Mouse (Mus musculus): ENCODE measurements at regions not wholly inside any gene's neighbourhood (a gene's known extent, or its start where the extent isn't known, plus 50 kb on each side); places are given as distances from the start of the nearest gene placed in this dataset.

DNA sequence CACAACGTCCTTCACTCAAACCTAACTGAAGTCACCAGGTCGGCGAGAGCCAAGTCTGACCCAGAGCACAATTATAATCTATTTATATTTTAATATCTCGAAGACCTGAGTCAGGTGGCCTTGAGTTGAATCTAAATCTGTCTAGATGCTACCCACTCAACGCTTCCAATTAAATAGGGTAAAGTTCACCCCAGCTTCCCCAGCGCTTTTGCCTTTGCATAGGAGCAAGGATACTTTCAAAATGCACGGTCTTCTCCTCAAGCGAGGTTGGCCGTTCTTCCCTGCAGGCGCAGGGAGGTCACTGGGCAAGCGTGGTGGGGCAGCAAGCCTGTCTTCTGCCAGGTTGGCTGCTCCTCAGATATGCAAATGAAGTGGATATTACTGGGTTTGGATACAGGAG, 194.6 kb upstream of the Prox1 start:
- Histone ChIP-seq H3K27me3 (ENCODE audit: control insufficient read depth, insufficient read depth, low read length) (no peaks in the 10 kb centered on the region), H3K27ac (ENCODE audit: insufficient read depth, low read depth, low read length) (no peak overlapping the region), H3K4me3 (ENCODE audit: low read depth, low read length) (no peak overlapping the region), H3K4me1 (ENCODE audit: control insufficient read depth, insufficient read depth, insufficient read length, low read length) (no peaks in the 10 kb centered on the region), H3K36me3 (ENCODE audit: control insufficient read depth, insufficient read depth, low read length) (no peaks in the 10 kb centered on the region)
- 84% methylated on average over 11 of the region's 11 CpGs for WGBS
- no peak for TF ChIP-seq CTCF (IDR thresholded peaks at IDR 0.05; ENCODE audit: extremely low read depth, insufficient read length, insufficient replicate concordance, low read depth, low read length)
- no peak for TF ChIP-seq POLR2A (IDR thresholded peaks at IDR 0.05; ENCODE audit: low read depth, low read length)

GRCm38 (mm10) chr1:190360661-190361060, 190.1 kb upstream of the Prox1 start:
- Histone ChIP-seq H3K4me3 (ENCODE audit: low read depth, low read length) (no peak overlapping the region), H3K36me3 (ENCODE audit: control insufficient read depth, insufficient read depth, low read length) (no peaks in the 10 kb centered on the region), H3K27ac (ENCODE audit: insufficient read depth, low read depth, low read length) (no peak overlapping the region), H3K27me3 (ENCODE audit: control insufficient read depth, insufficient read depth, low read length) (no peaks in the 10 kb centered on the region), H3K4me1 (ENCODE audit: control insufficient read depth, insufficient read depth, insufficient read length, low read length) (no peaks in the 10 kb centered on the region)
- no peak for TF ChIP-seq POLR2A (IDR thresholded peaks at IDR 0.05; ENCODE audit: low read depth, low read length)
- TF ChIP-seq CTCF (IDR thresholded peaks at IDR 0.05; ENCODE audit: extremely low read depth, insufficient read length, insufficient replicate concordance, low read depth, low read length): no peak
- 87% methylated on average over 5 of the region's 5 CpGs for WGBS

- Histone ChIP-seq H3K36me3 (ENCODE audit: control insufficient read depth, insufficient read depth, low read length) (no peaks in the 10 kb centered on the region), H3K4me1 (ENCODE audit: control insufficient read depth, insufficient read depth, insufficient read length, low read length) (no peaks in the 10 kb centered on the region), H3K27ac (ENCODE audit: insufficient read depth, low read depth, low read length) (no peak overlapping the region), H3K4me3 (ENCODE audit: low read depth, low read length) (no peak overlapping the region), H3K27me3 (ENCODE audit: control insufficient read depth, insufficient read depth, low read length) (no peaks in the 10 kb centered on the region)
- WGBS: 63% methylated on average over 5 of the region's 5 CpGs
- no peak for TF ChIP-seq CTCF (IDR thresholded peaks at IDR 0.05; ENCODE audit: extremely low read depth, insufficient read length, insufficient replicate concordance, low read depth, low read length)
- TF ChIP-seq POLR2A (IDR thresholded peaks at IDR 0.05; ENCODE audit: low read depth, low read length): no peak
Measured at GRCm38 (mm10) chr1:190357779-190358178, 187.3 kb upstream of the Prox1 start.

GRCm38 (mm10) chr1:190347610-190348009, 177.1 kb upstream of the Prox1 start:
- Histone ChIP-seq H3K4me3 (ENCODE audit: low read depth, low read length) (no peak overlapping the region), H3K4me1 (ENCODE audit: control insufficient read depth, insufficient read depth, insufficient read length, low read length) (no peaks in the 10 kb centered on the region), H3K27me3 (ENCODE audit: control insufficient read depth, insufficient read depth, low read length) (no peaks in the 10 kb centered on the region), H3K27ac (ENCODE audit: insufficient read depth, low read depth, low read length) (no peak overlapping the region), H3K36me3 (ENCODE audit: control insufficient read depth, insufficient read depth, low read length) (no peaks in the 10 kb centered on the region)
- WGBS: 82% methylated on average over 5 of the region's 5 CpGs
- TF ChIP-seq POLR2A (IDR thresholded peaks at IDR 0.05; ENCODE audit: low read depth, low read length) (no peak), CTCF (IDR thresholded peaks at IDR 0.05; ENCODE audit: extremely low read depth, insufficient read length, insufficient replicate concordance, low read depth, low read length) (no peak)

DNA sequence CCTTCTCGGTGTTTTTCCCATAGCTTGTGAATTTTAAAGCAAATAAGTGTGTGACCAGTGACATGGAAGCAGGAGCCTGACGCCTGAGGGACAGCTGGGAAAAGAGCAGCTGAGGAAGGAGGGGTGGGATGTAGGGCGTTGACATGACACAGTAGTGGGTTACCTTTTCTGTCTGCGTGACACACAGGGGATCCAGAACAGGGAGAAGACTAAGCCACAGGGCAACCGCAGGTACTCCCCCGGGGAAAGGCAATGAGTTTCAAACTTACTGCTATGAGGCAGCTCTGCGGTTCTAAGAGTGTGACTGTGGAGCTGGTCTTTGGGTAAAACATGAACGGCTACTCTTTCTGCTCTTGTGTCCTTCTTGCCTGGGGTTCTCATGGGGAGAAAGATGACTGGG, 170.2 kb upstream of the Prox1 start:
- Histone ChIP-seq H3K36me3 (ENCODE audit: control insufficient read depth, insufficient read depth, low read length) (no peaks in the 10 kb centered on the region), H3K27me3 (ENCODE audit: control insufficient read depth, insufficient read depth, low read length) (no peaks in the 10 kb centered on the region), H3K4me1 (ENCODE audit: control insufficient read depth, insufficient read depth, insufficient read length, low read length) (no peaks in the 10 kb centered on the region), H3K27ac (ENCODE audit: insufficient read depth, low read depth, low read length) (no peak overlapping the region), H3K4me3 (ENCODE audit: low read depth, low read length) (no peak overlapping the region)
- TF ChIP-seq CTCF (IDR thresholded peaks at IDR 0.05; ENCODE audit: extremely low read depth, insufficient read length, insufficient replicate concordance, low read depth, low read length): no peak
- TF ChIP-seq POLR2A (IDR thresholded peaks at IDR 0.05; ENCODE audit: low read depth, low read length): no peak
- 81% methylated on average over 8 of the region's 8 CpGs for WGBS

DNA sequence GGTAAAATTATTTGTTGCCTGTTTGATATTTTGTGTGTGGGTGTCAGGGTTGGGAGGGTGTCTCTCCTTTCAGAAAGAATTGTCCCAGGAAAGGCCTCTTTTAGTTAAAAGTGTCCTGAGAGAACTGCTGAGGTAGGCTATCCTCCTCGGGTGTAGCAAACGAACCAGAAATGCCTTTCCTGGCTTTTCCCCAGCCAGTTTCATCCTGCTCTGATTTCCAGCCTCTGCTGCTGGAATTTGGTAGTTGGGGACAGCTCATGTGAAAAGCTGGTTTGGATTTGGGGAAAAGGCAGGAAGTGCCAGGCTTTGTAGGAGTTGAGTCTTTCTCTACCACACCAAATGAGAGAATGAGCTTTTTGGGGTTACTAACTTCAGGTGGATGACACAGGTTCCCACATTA, 164.0 kb upstream of the Prox1 start:
- H3K4me3 ChIP-seq (ENCODE audit: low read depth, low read length): no peak overlapping the region
- H3K27ac ChIP-seq (ENCODE audit: insufficient read depth, low read depth, low read length): no peak overlapping the region
- H3K4me1 ChIP-seq (ENCODE audit: control insufficient read depth, insufficient read depth, insufficient read length, low read length): no peaks in the 10 kb centered on the region
- 55% methylated on average over 2 of the region's 2 CpGs for WGBS
- TF ChIP-seq POLR2A (IDR thresholded peaks at IDR 0.05; ENCODE audit: low read depth, low read length): no peak
- TF ChIP-seq CTCF (IDR thresholded peaks at IDR 0.05; ENCODE audit: extremely low read depth, insufficient read length, insufficient replicate concordance, low read depth, low read length): no peak
- H3K36me3 ChIP-seq (ENCODE audit: control insufficient read depth, insufficient read depth, low read length): no peaks in the 10 kb centered on the region
- H3K27me3 ChIP-seq (ENCODE audit: control insufficient read depth, insufficient read depth, low read length): no peaks in the 10 kb centered on the region

DNA sequence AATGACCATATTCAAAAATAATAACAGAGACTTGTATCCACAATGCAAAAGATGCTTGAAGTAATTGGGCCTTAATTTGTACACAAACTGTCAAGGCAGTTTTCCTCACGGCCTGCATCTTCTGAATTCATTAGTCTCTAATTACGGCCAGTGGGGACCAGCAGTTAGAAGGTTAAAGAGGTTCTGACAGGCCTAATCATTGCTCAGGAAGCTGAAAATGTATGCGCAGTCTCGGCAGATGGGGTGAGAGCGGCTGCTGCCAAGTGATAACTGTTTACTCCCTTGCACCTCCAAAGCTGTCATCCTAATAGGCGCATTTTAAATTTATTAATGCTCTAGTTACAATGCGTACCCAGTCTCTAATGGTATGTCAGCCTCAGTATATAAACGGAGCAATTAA, 163.5 kb upstream of the Prox1 start:
- 74% methylated on average over 8 of the region's 8 CpGs for WGBS
- Histone ChIP-seq H3K27me3 (ENCODE audit: control insufficient read depth, insufficient read depth, low read length) (no peaks in the 10 kb centered on the region), H3K27ac (ENCODE audit: insufficient read depth, low read depth, low read length) (no peak overlapping the region), H3K36me3 (ENCODE audit: control insufficient read depth, insufficient read depth, low read length) (no peaks in the 10 kb centered on the region), H3K4me1 (ENCODE audit: control insufficient read depth, insufficient read depth, insufficient read length, low read length) (no peaks in the 10 kb centered on the region), H3K4me3 (ENCODE audit: low read depth, low read length) (no peak overlapping the region)
- no peak for TF ChIP-seq POLR2A (IDR thresholded peaks at IDR 0.05; ENCODE audit: low read depth, low read length)
- no peak for TF ChIP-seq CTCF (IDR thresholded peaks at IDR 0.05; ENCODE audit: extremely low read depth, insufficient read length, insufficient replicate concordance, low read depth, low read length)

DNA sequence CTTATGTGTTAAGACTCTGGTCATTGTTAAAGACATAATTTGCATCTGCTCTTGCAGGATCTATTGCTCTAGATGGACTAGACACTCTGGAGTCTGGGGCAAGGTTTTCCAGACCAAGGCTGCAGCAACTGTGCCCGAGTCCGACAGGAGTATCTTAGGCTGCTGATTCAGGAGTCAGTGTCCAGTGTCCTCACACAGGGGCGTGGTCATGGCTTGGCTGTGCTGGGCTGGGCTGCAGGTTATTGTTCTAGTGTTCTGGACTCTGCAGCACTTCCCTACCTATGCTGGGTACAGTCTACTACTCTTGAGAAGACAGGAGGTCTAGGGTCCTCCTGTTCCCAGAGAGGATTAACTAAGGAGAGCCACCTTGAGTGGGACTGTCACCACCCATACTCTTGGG, 161.5 kb upstream of the Prox1 start:
- H3K36me3 ChIP-seq (ENCODE audit: control insufficient read depth, insufficient read depth, low read length): no peaks in the 10 kb centered on the region

More for the DNA sequence above, 161.5 kb upstream of the Prox1 start:
- no peaks in the 10 kb centered on the region for H3K4me1 ChIP-seq (ENCODE audit: control insufficient read depth, insufficient read depth, insufficient read length, low read length)
- H3K27ac ChIP-seq (ENCODE audit: insufficient read depth, low read depth, low read length): no peak overlapping the region
- H3K4me3 ChIP-seq (ENCODE audit: low read depth, low read length): no peak overlapping the region
- WGBS: 61% methylated on average over 3 of the region's 3 CpGs
- no peaks in the 10 kb centered on the region for H3K27me3 ChIP-seq (ENCODE audit: control insufficient read depth, insufficient read depth, low read length)
- TF ChIP-seq POLR2A (IDR thresholded peaks at IDR 0.05; ENCODE audit: low read depth, low read length): no peak
- no peak for TF ChIP-seq CTCF (IDR thresholded peaks at IDR 0.05; ENCODE audit: extremely low read depth, insufficient read length, insufficient replicate concordance, low read depth, low read length)
